Mouse (Mus musculus): Measurements from ENCODE around the gene Ppp3r1. TPM values are rescaled to one million over a fixed set of nuclear protein-coding genes. Genes with fewer than 3 reads are reported as not detected.

The Ppp3r1 gene
- 10 to 100 TPM; 12.9 to 32.0 (median 22.4) TPM for polyA plus RNA-seq (2017; shearing (Covaris generic))

DNA sequence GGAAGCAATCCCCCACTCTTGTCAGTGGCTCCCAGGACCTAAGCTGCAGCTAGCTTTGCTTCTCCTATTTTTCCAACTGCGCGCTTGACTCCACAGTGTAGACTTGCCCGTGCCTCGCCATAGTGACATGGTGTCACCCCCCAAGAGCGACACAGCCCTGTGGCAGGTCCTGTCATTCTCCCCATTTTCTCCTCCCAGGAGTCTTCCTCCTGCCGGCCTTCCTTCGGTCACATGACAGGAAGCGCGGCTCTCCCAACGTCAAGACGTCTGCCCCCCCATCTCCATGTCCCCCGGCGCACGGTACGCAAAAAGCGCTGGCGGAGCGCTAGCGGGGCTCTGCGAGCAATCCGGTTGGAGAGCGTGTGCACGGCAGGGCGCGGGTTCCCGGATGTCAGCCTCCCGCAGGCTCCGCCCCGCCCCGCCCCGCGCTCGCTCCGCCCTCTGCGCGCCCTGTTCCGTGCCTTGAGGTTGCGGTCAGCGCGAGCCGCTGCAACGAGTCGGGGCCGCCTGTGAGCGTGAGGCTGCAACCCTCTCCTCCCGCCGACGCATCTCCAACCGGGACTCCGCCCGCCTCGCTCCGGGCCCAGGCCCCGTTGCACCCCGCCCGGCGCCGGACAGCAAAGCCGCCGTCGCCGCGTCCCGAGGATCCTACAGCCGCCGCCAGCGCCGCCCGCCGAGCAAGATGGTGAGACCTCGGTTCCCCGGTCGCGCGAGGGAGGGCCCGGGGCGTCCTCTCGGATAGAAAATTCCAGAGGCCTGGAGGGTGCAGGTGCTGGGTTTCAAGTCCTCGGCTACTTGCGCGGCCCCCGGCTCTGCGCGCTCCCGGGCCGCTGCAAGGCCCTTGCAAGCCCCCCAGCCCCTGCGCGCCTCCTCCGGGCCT is at the start of gene Ppp3r1:
TSS of gene Ppp3r1 (plus strand) at position 406 of the 880 bp plus-strand sequence.
- ATAC-seq, result peak; percentile 82

DNA sequence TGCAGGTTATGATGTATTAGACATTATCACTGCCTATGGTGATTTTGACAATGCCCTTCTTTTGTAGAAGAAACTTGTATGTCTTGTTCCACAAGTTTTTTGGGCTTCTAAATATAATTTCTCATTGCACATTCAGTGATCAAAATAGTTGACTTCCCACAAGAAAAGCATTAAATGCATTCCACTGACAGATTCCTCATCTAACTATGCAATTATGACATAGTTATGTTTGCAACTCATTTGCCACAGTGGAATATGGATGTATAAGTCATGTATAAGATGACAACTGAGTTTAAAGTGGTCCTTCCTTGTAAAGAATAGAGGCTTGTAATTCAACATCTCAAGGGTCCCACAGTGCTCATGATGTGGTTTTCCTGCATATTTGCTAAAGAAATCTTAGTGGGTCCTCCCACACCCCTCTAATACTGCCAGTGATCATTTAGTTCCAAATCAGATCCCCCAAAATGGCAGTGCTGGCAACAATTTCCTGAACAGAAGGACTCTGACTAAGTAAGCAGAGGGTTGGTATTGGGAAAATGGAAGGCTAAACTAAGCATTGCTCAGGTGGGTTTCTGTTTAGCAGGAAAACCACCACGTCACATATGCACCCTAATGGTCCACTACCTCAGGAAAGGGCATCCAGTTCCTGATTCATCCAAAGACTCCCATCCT is 46.5 kb upstream of the Ppp3r1 start:
- no peak for ATAC-seq

DNA sequence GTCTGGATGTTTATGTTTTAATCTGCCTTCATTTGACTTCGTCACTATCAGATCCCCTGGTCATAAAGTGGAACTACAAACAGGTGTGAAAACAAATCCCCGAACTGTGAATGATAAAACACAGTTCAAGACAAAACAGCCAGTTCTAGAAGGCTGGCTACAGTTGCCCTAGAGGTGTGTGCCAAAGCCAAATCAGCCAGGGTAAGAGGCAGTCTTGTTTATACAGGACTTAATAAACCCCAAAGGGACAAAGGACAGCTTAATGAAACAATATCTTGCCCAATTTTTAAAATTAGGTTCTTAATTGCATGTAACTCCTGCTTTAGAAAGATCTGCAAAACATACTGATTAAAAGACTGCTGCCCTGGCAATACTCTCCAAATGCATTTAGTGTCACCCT is 32.6 kb upstream of the Ppp3r1 start:
- no peak for ATAC-seq

DNA sequence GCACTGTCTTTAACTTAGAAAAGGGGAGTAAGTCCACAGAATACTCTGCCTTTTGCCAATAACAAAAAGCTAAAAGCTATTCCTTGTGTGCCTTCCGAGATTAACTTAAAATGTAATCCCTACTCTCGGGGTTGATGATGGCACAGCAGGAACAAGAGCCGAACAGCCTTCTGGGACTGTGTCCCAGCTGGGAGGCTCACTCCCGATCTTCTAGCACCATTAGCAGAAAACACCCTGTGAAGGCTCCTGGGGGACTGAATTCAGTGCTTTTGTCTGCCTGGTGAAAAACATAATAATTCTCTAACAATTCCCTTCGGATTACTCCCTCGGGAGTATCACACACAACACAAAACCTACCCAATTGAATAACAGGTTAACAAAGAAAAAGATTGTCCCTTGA is 23.4 kb upstream of the Ppp3r1 start:
- no peak for ATAC-seq

GRCm38 (mm10) chr11:17138306-17139033 is 20.6 kb upstream of the Ppp3r1 start:
- ATAC-seq, result no peak

- ATAC-seq, result peak; percentile 15
Observed at GRCm38 (mm10) chr11:17159738-17160241, 727 bp downstream of the Ppp3r1 start.

DNA sequence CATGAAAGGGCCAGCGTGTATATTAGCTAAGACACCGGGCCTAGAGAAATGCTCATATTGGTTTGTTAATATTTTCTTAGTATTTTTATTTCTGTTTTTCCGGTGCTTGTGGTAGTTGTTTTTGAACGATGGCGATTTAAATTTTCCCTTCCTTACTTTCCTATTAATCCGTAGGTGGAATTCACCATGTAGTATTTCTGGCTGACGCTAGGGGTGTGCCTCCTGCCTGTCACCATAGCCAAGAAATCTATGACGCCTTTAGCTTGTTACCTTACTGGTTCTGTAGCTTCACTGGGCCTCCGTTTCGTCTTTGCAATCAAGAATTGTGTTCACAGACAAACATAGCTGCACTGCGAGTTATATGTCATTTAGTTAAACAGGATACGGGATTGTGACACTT is 1.2 kb downstream of the Ppp3r1 start:
- peak; percentile 68 for ATAC-seq

DNA sequence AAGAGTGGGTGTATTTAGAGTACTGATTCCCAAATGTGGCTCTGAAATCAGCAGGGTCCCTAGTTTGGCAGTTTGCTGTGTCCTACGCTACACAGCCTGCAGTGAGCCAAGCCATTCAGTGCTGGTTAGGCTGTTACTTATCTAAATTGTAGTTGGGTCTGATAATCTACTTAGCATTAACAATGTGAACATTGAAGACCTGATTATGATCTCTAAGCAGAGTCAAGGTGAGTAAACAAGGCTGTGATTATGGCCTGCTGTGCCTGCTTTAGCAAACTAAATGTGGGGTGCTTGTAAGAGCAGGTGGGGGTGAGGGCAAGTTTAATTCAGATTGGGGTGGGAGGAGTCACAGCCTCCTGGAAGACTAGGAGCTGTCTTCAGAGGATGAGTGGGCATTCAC is 4.9 kb downstream of the Ppp3r1 start:
- ATAC-seq, result no peak

GRCm38 (mm10) chr11:17166627-17167026 is 7.6 kb downstream of the Ppp3r1 start:
- no peak for ATAC-seq

GRCm38 (mm10) chr11:17169262-17169661 is 10.2 kb downstream of the Ppp3r1 start:
- ATAC-seq, result no peak

DNA sequence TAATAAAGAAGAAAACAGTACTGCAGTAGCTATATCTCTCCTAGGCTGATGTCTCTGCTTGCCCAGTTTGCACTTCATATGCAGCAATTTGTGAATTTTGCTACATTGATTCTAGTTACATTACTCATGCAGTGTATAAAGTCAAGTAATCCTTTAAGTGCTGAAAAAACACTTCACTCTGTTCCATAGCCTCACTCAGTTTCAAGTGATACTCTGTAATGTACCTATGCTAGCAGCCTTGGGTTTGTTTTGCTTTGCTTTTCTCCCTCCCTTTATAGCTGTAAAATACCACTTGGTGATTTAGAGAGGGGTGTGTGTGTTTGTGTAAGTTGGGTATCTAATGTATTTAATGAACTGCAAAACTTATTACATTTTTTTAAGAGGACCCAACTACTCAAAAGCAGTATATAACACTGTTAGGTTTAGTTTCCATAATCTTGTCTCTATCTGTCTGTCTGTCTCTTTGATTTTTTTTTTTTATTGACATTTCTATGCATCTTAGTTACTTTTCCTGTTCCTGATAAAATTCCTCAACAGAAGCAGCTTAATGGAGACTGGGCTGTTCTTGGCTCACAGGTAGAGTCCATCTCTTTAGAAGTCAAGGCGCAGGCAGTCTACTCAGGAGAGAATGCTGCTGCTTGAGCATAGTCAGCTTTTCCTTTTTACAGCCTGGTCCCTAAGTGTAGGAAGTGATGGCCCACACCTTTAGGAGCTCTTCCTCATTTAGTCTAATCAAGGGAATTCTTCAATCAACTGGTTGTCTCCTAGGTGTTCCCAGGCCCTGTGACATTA is 12.1 kb downstream of the Ppp3r1 start:
- ATAC-seq, result no peak

DNA sequence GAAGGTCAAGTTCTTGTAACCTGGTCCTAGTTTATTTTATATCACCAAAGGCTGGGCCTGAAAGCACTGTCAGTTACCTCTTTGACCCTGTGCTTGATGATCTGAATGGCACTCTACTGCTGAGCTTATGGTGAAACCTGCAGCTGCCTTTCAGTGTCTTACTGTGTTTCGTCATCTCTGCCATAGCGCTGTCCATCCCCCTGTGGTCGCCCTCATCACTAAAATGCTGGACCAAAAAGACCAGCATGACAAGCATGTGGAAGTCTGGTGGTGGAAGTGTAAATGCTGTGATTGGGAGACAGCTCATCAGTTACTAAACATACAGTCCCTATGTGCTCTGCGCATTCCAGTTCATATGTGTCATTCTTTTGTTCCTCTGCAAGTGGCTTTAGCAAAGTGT is 13.2 kb downstream of the Ppp3r1 start:
- no peak for ATAC-seq

DNA sequence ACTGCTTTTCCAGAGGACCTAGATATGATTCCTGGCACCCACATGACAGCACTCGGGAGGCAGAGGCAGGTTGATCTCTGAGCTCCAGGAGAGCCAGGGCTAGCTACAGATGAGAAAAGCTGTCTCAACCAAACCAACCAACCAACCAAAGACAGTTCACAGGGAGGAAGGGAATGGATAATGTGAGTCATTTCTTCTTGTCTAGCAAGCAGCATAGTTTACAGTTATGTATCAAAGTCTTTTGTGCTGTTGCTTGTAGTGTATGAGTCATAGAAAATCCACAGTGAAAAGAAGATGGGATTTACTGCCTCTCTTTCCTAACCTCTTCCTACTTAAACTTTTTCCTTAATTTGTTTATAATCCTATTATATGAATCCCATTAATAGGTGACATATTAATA is 17.6 kb downstream of the Ppp3r1 start:
- peak; percentile 46 for ATAC-seq

GRCm38 (mm10) chr11:17180753-17181152 is 21.7 kb downstream of the Ppp3r1 start:
- ATAC-seq, result no peak

GRCm38 (mm10) chr11:17181807-17182206 is 22.7 kb downstream of the Ppp3r1 start, which contains the start of gene Wdr92:
Wdr92 (plus strand) TSS chr11:17182107.
- ATAC-seq, result no peak

GRCm38 (mm10) chr11:17183165-17183564 is 24.1 kb downstream of the Ppp3r1 start:
- no peak for ATAC-seq

GRCm38 (mm10) chr11:17187649-17188048 is 28.6 kb downstream of the Ppp3r1 start:
- no peak for ATAC-seq

DNA sequence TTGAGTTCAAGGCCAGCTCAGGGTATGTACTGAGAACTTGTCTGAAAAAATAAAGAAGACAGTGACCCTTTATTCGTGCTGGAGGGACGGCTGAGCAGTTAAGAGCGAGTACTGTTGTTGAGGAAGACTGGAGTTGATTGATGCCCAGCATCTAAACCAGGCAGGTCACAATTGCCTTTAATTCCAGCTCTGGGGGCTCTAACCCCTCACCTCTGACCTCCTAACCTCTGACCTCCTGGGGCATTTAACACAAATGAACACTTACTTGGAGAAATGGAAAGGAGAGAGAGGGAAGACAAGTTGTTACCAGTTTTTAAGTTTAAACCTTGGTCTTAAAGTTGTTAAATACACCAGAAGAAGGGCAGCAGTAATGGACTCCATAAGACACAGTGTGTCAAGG is 29.7 kb downstream of the Ppp3r1 start:
- ATAC-seq, result no peak

DNA sequence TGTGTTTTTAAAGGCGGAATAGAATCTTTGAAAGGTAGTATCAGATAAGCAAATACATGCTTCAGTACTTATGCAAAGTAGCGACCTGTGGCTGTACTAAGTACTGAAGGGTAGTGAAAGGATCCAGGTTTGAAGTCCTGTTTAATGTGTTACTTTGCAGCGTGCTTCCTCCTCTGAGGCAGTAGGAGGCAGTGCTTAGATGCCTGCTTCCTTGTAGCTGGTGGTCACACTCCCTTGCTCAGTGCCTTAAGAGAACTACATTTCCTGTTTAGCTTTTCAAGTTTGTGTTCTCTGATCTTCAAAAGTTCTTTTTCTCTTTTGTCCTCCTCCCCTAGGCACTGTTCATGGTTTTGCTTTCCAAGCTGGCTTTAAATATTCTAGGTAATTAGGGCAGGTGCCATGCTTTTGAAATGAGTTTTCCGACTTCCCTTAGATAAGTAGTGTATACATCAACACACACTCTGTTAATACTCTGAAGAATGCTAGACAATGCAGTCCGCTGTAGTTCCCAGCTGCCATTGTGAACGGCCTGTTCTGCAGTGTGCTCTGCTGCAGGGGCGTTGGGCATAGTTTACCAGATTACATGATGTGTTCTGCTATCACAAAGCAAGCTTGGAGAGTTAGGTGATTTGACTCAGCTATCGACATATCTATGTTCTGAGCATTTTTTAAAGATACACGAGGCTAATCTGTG is 33.2 kb downstream of the Ppp3r1 start:
- peak; percentile 98 for ATAC-seq

DNA sequence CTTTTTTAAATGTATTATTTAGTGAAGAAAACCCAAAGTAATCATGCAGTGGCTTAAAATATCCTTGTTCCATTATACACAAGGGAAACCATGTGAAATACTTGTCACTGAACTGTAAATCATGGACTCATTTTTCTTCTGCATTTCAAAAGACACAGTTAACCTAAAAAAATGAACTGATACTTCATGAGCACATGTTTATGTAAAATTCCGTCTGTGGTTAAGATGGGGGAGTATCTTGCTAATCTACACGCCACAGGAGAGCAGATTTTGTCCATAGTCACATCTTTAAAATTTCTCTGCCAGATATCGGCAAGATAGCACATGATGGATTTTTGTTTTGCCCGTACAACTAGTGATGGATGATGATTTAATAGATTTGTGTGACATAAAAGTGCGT is 40.1 kb downstream of the Ppp3r1 start:
- no peak for ATAC-seq

- ATAC-seq, result no peak
Observed at GRCm38 (mm10) chr11:17199840-17200501, 40.9 kb downstream of the Ppp3r1 start.
